Mouse (Mus musculus): ENCODE data around the gene Slc4a4.

DNA sequence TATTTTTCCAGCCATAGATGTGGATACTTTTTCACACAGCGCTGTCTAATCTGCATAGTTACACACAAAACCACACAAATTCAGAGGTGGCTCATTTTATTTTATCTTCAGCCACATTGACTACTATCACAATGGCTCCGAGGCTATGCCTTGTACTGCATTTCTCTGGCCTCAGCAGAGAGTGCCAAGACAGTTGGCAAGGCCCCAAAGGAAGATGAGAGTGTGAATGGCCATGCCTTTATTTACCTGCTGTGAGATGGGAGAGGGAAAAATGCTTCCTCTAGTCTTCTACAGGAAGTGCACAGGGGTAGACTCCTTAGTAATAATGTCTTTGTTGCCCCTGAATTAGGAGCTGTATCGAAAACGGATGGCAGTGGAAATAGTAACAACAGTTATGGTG lies 3.5 kb downstream of the Slc4a4 start:
- TF ChIP-seq CTCF (IDR thresholded peaks at IDR 0.05; ENCODE audit: borderline replicate concordance, extremely low read depth, insufficient read depth, insufficient read length): no peak
- no peak for TF ChIP-seq POLR2A (IDR thresholded peaks at IDR 0.05; ENCODE audit: borderline replicate concordance, extremely low read depth, insufficient read depth, insufficient read length, poor library complexity, severe bottlenecking)
